Mouse (Mus musculus): ENCODE results near the gene Krtap28-13. TPM values are rescaled to one million over a fixed set of nuclear protein-coding genes. Genes with fewer than 3 reads are reported as not detected.

Gene Krtap28-13
- polyA plus RNA-seq, 1 experiment from 2014 or later, result not detected

GRCm38 (mm10) chr1:83044882-83045427, 15.8 kb upstream of the Krtap28-13 start, which contains the start of gene Gm47969:
TSS of gene Gm47969 (plus strand) at chr1:83044932.
- Histone ChIP-seq H3K4me3 (no peak within 1 kb of the TSS), H3K4me1 (no peaks in the 10 kb centered on the region), H3K27me3 (no peaks in the 10 kb centered on the region), H3K4me2 (replicated peaks) (no peak within 1 kb of the TSS), H3K36me3 (no peaks in the 10 kb centered on the region), H3K27ac (no peak within 1 kb of the TSS), H3K9me3 (no peaks in the 10 kb centered on the region), H3K9ac (no peak within 1 kb of the TSS)
- ATAC-seq (ENCODE audit: insufficient number of reproducible peaks, insufficient read depth, low FRiP score, low TSS enrichment), result no peak
- 81% methylated on average over 5 of the region's 5 CpGs for WGBS

DNA sequence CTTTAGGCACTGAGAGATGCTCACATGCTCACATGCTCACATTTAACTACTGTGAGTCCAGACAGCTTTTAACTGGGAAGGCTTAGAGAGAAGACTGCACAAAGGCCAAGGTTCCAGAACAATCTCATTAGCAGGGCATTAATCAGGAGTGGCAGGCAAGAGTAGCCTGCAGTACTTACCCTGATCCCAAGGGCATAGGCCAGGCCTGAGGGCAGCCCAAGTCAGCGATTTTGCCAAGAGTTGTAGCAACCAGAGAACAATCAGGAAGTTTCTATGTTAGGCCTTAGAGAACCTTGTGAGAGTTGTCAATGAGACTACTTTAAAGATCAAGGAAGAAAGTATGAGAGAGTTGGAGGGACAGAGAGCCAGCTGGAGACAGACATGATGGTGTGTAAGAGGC, 2.2 kb upstream of the Krtap28-13 start:
- no peak overlapping the region for H3K9ac ChIP-seq
- H3K9me3 ChIP-seq, result no peaks in the 10 kb centered on the region
- no peaks in the 10 kb centered on the region for H3K36me3 ChIP-seq
- 38% methylated on average over 1 of the region's 1 CpGs for WGBS
- no peaks in the 10 kb centered on the region for H3K27me3 ChIP-seq
- H3K4me3 ChIP-seq, result no peak overlapping the region
- no peak for ATAC-seq (ENCODE audit: insufficient number of reproducible peaks, insufficient read depth, low FRiP score, low TSS enrichment)
- no peak overlapping the region for H3K4me2 ChIP-seq (replicated peaks)
- H3K4me1 ChIP-seq, result no peaks in the 10 kb centered on the region
- no peak overlapping the region for H3K27ac ChIP-seq

DNA sequence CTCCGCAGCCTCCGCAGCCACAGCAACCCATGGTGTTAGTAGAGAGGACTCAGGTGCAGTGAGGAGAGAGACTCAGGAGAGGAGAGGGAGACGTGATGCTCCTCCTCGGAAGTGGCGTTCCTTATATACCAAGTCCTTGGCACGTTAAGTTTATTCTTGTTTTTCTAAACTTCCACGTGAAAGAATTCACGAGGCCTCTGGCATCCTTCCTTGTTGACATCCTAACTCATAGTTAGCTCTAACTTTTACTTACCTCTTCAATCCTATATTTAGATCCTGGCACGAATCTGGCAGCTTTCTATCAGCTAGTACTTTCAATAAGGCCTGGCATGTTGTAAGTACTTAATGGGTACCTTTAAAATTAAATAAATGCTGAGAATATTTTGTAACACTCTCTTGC, 1.5 kb upstream of the Krtap28-13 start, which contains the start of gene A030005K14Rik:
Gene A030005K14Rik (minus strand): TSS at position 101 of the 400 bp plus-strand sequence.
- 94% methylated on average over 9 of the region's 9 CpGs for WGBS

GRCm38 (mm10) chr1:83064851-83065250, 4.1 kb downstream of the Krtap28-13 start:
- no peak overlapping the region for H3K9ac ChIP-seq
- ATAC-seq (ENCODE audit: insufficient number of reproducible peaks, insufficient read depth, low FRiP score, low TSS enrichment), result no peak
- no peaks in the 10 kb centered on the region for H3K36me3 ChIP-seq
- H3K4me3 ChIP-seq, result no peak overlapping the region
- H3K4me1 ChIP-seq, result no peaks in the 10 kb centered on the region
- H3K9me3 ChIP-seq, result no peaks in the 10 kb centered on the region
- H3K27ac ChIP-seq, result no peak overlapping the region
- WGBS, result 21% methylated on average over 3 of the region's 3 CpGs
- no peak overlapping the region for H3K4me2 ChIP-seq (replicated peaks)
- H3K27me3 ChIP-seq, result no peaks in the 10 kb centered on the region

More for the DNA sequence above, 1.5 kb upstream of the Krtap28-13 start, which contains the start of gene A030005K14Rik:
- no peaks in the 10 kb centered on the region for H3K27me3 ChIP-seq
- no peak within 1 kb of the TSS for H3K27ac ChIP-seq
- no peak within 1 kb of the TSS for H3K4me3 ChIP-seq
- H3K36me3 ChIP-seq, result no peaks in the 10 kb centered on the region
- no peaks in the 10 kb centered on the region for H3K4me1 ChIP-seq
- no peak within 1 kb of the TSS for H3K4me2 ChIP-seq (replicated peaks)
- ATAC-seq (ENCODE audit: insufficient number of reproducible peaks, insufficient read depth, low FRiP score, low TSS enrichment), result no peak
- no peaks in the 10 kb centered on the region for H3K9me3 ChIP-seq
- no peak within 1 kb of the TSS for H3K9ac ChIP-seq

- H3K4me2 ChIP-seq (replicated peaks), result no peak overlapping the region
Measured at GRCm38 (mm10) chr1:83066577-83066976, 5.8 kb downstream of the Krtap28-13 start.

GRCm38 (mm10) chr1:83067205-83067604, 6.5 kb downstream of the Krtap28-13 start:
- H3K9me3 ChIP-seq, result no peaks in the 10 kb centered on the region
- H3K27ac ChIP-seq, result no peak overlapping the region
- no peak overlapping the region for H3K4me3 ChIP-seq
- H3K27me3 ChIP-seq, result no peaks in the 10 kb centered on the region
- H3K4me2 ChIP-seq (replicated peaks), result no peak overlapping the region
- 91% methylated on average over 10 of the region's 10 CpGs for WGBS
- ATAC-seq (ENCODE audit: insufficient number of reproducible peaks, insufficient read depth, low FRiP score, low TSS enrichment), result no peak
- H3K36me3 ChIP-seq, result no peaks in the 10 kb centered on the region
- no peaks in the 10 kb centered on the region for H3K4me1 ChIP-seq
- H3K9ac ChIP-seq, result no peak overlapping the region

More at GRCm38 (mm10) chr1:83066577-83066976, 5.8 kb downstream of the Krtap28-13 start:
- no peaks in the 10 kb centered on the region for H3K27me3 ChIP-seq
- ATAC-seq (ENCODE audit: insufficient number of reproducible peaks, insufficient read depth, low FRiP score, low TSS enrichment), result no peak
- H3K27ac ChIP-seq, result no peak overlapping the region
- 92% methylated on average over 4 of the region's 4 CpGs for WGBS
- no peaks in the 10 kb centered on the region for H3K9me3 ChIP-seq
- H3K4me3 ChIP-seq, result no peak overlapping the region
- no peaks in the 10 kb centered on the region for H3K4me1 ChIP-seq
- no peaks in the 10 kb centered on the region for H3K36me3 ChIP-seq
- no peak overlapping the region for H3K9ac ChIP-seq

GRCm38 (mm10) chr1:83075526-83076189, 14.9 kb downstream of the Krtap28-13 start:
- Histone ChIP-seq H3K36me3 (no peaks in the 10 kb centered on the region), H3K4me3 (0 out of 2 replicates have a peak overlapping the region, but pooled peaks have one; percentile 9), H3K27ac (no peak overlapping the region), H3K9me3 (no peaks in the 10 kb centered on the region), H3K9ac (no peak overlapping the region), H3K27me3 (no peaks in the 10 kb centered on the region), H3K4me1 (no peaks in the 10 kb centered on the region), H3K4me2 (replicated peaks) (peak overlapping the region; percentile 19; the same call in 1 of the 2 replicates)
- 41% methylated on average over 15 of the region's 15 CpGs for WGBS
- no peak for ATAC-seq (ENCODE audit: insufficient number of reproducible peaks, insufficient read depth, low FRiP score, low TSS enrichment)

GRCm38 (mm10) chr1:83076190-83076917, 15.6 kb downstream of the Krtap28-13 start:
- no peak for ATAC-seq (ENCODE audit: insufficient number of reproducible peaks, insufficient read depth, low FRiP score, low TSS enrichment)
- no peaks in the 10 kb centered on the region for H3K27me3 ChIP-seq
- H3K4me2 ChIP-seq (replicated peaks), result peak overlapping the region; percentile 19; the same call in 1 of the 2 replicates
- H3K27ac ChIP-seq, result no peak overlapping the region
- no peak overlapping the region for H3K9ac ChIP-seq
- H3K4me3 ChIP-seq, result 0 out of 2 replicates have a peak overlapping the region, but pooled peaks have one; percentile 9
- H3K9me3 ChIP-seq, result no peaks in the 10 kb centered on the region
- 46% methylated on average over 11 of the region's 11 CpGs for WGBS
- no peaks in the 10 kb centered on the region for H3K4me1 ChIP-seq
- no peaks in the 10 kb centered on the region for H3K36me3 ChIP-seq

- WGBS, result 54% methylated on average over 6 of the region's 6 CpGs
- no peak overlapping the region for H3K9ac ChIP-seq
- H3K27me3 ChIP-seq, result no peaks in the 10 kb centered on the region
- H3K4me1 ChIP-seq, result no peaks in the 10 kb centered on the region
- H3K36me3 ChIP-seq, result no peaks in the 10 kb centered on the region
- H3K4me3 ChIP-seq, result no peak overlapping the region
- ATAC-seq (ENCODE audit: insufficient number of reproducible peaks, insufficient read depth, low FRiP score, low TSS enrichment), result no peak
- no peak overlapping the region for H3K27ac ChIP-seq
- H3K4me2 ChIP-seq (replicated peaks), result no peak overlapping the region
- no peaks in the 10 kb centered on the region for H3K9me3 ChIP-seq
Measured at GRCm38 (mm10) chr1:83077016-83077415, 16.3 kb downstream of the Krtap28-13 start.

- Histone ChIP-seq H3K27me3 (no peaks in the 10 kb centered on the region), H3K27ac (no peak overlapping the region), H3K4me2 (replicated peaks) (no peak overlapping the region), H3K4me3 (no peak overlapping the region), H3K9me3 (no peaks in the 10 kb centered on the region), H3K9ac (no peak overlapping the region), H3K36me3 (no peaks in the 10 kb centered on the region), H3K4me1 (no peaks in the 10 kb centered on the region)
- WGBS, result 84% methylated on average over 2 of the region's 2 CpGs
- no peak for ATAC-seq (ENCODE audit: insufficient number of reproducible peaks, insufficient read depth, low FRiP score, low TSS enrichment)
Measured at GRCm38 (mm10) chr1:83084790-83085189, 24.1 kb downstream of the Krtap28-13 start.

GRCm38 (mm10) chr1:83091268-83091667, 30.5 kb downstream of the Krtap28-13 start:
- no peak overlapping the region for H3K27ac ChIP-seq
- no peak for ATAC-seq (ENCODE audit: insufficient number of reproducible peaks, insufficient read depth, low FRiP score, low TSS enrichment)
- H3K9me3 ChIP-seq, result no peaks in the 10 kb centered on the region
- H3K4me3 ChIP-seq, result no peak overlapping the region
- no peak overlapping the region for H3K4me2 ChIP-seq (replicated peaks)
- no peaks in the 10 kb centered on the region for H3K4me1 ChIP-seq
- H3K9ac ChIP-seq, result no peak overlapping the region
- H3K36me3 ChIP-seq, result no peaks in the 10 kb centered on the region
- H3K27me3 ChIP-seq, result no peaks in the 10 kb centered on the region
- WGBS, result 51% methylated on average over 3 of the region's 3 CpGs
